Mouse (Mus musculus): ENCODE measurements around the gene Kif23. TPM values are rescaled to one million over a fixed set of nuclear protein-coding genes. Genes with fewer than 3 reads are reported as not detected.
A peak's percentile ranks its signal among the peaks of the same experiment; 100 is the strongest.

Gene Kif23
- polyA plus RNA-seq, 1 experiment from 2014 or later, result 18.6 TPM

DNA sequence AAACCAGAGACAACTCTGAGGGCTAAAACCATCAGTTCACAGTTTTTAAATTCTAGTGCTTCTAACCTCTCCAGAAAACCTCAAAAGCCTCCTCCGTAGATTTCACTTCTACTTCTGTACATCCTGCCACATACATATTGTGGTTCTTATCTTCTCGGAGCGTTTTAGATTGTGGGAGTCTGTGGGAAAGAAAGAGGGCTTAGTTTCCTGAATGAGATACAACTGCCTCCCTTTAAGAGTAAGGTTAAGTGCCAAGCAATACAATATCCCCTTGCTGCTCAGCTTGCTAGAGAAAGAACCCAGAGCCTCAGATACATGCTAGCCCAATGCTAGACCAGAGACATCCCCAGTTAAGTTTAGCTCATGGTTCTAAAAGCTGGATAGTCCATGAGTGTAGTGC is 14.6 kb downstream of the Kif23 start:
- no peak overlapping the region for H3K4me3 ChIP-seq
- no peak overlapping the region for H3K4me2 ChIP-seq
- H3K4me1 ChIP-seq (replicated peaks), result no peaks in the 10 kb centered on the region
- H3K27ac ChIP-seq, result no peak overlapping the region
- no peaks in the 10 kb centered on the region for H3K9me3 ChIP-seq
- H3K36me3 ChIP-seq, result peaks cover 5% of the 10 kb centered on the region; the same call in 1 of the 2 replicates
- no peak for ATAC-seq (ENCODE audit: low FRiP score)
- no peaks in the 10 kb centered on the region for H3K27me3 ChIP-seq
- WGBS, result 98% methylated on average over 3 of the region's 3 CpGs
- H3K9ac ChIP-seq, result no peak overlapping the region

DNA sequence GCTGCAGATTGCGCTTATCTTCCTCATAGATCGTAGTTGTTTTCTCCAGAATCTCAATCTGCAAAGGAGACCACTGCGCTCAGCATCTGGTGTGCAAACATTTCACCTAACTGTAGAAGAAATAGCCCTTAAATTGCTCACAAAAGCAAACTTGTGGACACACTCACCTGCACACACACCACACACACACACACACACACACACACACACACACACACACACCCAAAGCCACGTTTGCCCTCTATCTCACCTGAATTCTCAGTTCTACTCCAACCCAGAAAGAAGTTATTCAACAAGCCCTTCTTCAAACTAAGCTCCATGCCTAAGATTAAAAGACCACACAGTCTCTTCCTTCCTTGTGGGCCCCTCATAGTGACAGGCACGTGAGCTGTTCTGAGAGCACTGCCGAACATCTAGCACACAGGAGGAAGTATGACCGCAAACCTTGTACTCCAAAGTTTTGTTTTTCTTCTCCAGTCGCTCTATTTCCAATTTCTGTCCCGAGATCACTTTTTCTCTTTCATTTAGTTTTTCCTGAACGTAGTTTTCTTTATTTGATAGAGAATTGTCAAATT is 21.4 kb downstream of the Kif23 start:
- H3K9ac ChIP-seq, result no peak overlapping the region
- H3K4me1 ChIP-seq (replicated peaks), result no peaks in the 10 kb centered on the region
- H3K9me3 ChIP-seq, result no peaks in the 10 kb centered on the region
- H3K36me3 ChIP-seq, result peaks cover 9% of the 10 kb centered on the region; the same call in 1 of the 2 replicates
- no peaks in the 10 kb centered on the region for H3K27me3 ChIP-seq
- no peak overlapping the region for H3K4me2 ChIP-seq
- no peak overlapping the region for H3K4me3 ChIP-seq
- ATAC-seq (ENCODE audit: low FRiP score), result no peak
- no peak overlapping the region for H3K27ac ChIP-seq
- 93% methylated on average over 10 of the region's 10 CpGs for WGBS

DNA sequence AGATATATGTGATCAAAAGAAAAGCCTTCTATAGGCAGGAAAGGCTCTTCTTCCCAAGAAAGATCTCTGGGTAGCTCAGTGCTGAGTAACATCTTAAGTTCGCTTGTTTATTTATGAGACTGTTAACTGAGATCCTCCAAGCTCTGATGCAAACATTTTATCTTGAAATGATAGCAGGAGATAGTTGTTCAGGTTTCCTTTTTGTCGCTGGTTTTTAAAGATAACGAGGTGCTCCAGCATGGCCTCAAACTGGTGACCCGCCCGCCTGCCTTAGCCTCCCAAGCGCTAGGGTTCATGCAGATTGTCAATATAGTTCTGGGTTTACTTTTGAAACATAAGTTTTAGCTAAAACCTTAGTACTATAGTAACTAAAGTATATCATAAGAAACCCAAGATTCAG is 26.2 kb downstream of the Kif23 start:
- H3K27me3 ChIP-seq, result no peaks in the 10 kb centered on the region
- no peaks in the 10 kb centered on the region for H3K4me1 ChIP-seq (replicated peaks)
- no peak for ATAC-seq (ENCODE audit: low FRiP score)
- H3K4me2 ChIP-seq, result no peak overlapping the region
- H3K9ac ChIP-seq, result no peak overlapping the region
- H3K4me3 ChIP-seq, result no peak overlapping the region
- WGBS, result 92% methylated on average over 6 of the region's 6 CpGs
- peaks cover 10% of the 10 kb centered on the region for H3K36me3 ChIP-seq
- no peak overlapping the region for H3K27ac ChIP-seq
- no peaks in the 10 kb centered on the region for H3K9me3 ChIP-seq

DNA sequence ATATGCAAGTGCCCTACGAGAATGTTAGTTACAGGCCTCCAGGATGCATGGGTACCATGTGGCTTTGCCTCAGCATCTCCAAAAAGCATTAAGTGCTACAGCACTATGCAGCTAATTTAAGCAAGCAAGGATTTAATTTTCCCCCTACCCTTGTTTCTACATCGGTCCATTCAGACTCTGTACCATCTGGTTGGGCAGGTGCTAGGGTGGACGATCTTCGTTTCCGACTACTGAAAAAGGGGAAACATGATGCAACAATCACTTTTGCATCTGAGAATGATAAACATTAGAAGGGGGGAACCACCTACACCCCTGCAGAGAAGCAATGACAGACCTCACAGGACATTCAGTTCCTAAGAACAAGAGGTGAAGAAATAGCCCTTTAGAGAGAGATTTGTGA is 27.1 kb downstream of the Kif23 start:
- no peak for ATAC-seq (ENCODE audit: low FRiP score)
- no peak overlapping the region for H3K9ac ChIP-seq
- H3K27me3 ChIP-seq, result no peaks in the 10 kb centered on the region
- peaks cover 10% of the 10 kb centered on the region for H3K36me3 ChIP-seq
- no peak overlapping the region for H3K4me3 ChIP-seq
- peaks cover 3% of the 10 kb centered on the region; the same call in 1 of the 2 replicates for H3K4me1 ChIP-seq (replicated peaks)
- no peaks in the 10 kb centered on the region for H3K9me3 ChIP-seq
- WGBS, result 95% methylated on average over 5 of the region's 5 CpGs
- no peak overlapping the region for H3K4me2 ChIP-seq
- H3K27ac ChIP-seq, result no peak overlapping the region

DNA sequence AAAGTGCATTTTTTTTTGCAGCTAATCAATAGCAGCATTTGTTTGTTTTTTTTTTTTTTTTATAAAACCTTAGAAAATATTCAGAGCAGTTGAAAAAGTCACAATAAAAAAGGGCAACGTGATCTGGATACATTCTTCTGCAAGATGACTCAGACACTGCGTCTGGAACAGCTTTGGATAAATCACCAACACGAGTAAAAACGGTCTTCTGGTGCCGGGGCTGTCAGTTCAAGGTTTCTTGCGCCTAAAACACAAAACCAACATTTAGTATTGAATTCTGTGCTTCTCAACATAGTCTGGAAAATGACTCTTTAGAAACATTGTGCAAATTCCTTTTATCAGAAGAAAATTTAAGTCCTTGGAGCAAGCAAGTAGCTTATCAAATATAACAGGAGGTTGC is 29.1 kb downstream of the Kif23 start:
- no peak for ATAC-seq (ENCODE audit: low FRiP score)
- Histone ChIP-seq H3K9me3 (no peaks in the 10 kb centered on the region), H3K27me3 (no peaks in the 10 kb centered on the region), H3K36me3 (peaks cover 10% of the 10 kb centered on the region), H3K4me2 (no peak overlapping the region), H3K27ac (no peak overlapping the region), H3K4me3 (no peak overlapping the region), H3K9ac (no peak overlapping the region), H3K4me1 (replicated peaks) (peaks cover 17% of the 10 kb centered on the region)
- 92% methylated on average over 6 of the region's 6 CpGs for WGBS

DNA sequence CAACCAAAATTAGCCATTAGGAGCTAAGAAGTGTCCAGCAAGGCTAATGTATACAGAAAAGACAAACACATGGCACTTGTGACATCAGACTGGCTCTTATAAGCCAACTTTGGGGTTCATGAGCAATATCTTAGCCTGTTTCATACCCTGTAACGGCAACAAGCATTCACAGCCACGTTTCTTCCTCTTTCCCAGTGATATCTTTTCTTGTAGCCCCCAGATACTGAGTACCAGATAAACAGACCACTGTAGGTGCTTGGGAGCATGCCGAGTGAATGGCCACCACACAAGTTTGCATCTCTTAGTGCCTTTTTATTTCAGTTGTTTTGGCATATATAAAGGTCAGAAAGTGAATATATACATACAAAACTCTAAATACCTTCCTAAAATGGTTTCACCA is 29.6 kb downstream of the Kif23 start:
- Histone ChIP-seq H3K4me1 (replicated peaks) (peaks cover 19% of the 10 kb centered on the region), H3K4me2 (no peak overlapping the region), H3K27me3 (no peaks in the 10 kb centered on the region), H3K9me3 (no peaks in the 10 kb centered on the region), H3K36me3 (peaks cover 15% of the 10 kb centered on the region), H3K4me3 (no peak overlapping the region), H3K27ac (no peak overlapping the region), H3K9ac (no peak overlapping the region)
- WGBS, result 89% methylated on average over 3 of the region's 3 CpGs
- no peak for ATAC-seq (ENCODE audit: low FRiP score)

DNA sequence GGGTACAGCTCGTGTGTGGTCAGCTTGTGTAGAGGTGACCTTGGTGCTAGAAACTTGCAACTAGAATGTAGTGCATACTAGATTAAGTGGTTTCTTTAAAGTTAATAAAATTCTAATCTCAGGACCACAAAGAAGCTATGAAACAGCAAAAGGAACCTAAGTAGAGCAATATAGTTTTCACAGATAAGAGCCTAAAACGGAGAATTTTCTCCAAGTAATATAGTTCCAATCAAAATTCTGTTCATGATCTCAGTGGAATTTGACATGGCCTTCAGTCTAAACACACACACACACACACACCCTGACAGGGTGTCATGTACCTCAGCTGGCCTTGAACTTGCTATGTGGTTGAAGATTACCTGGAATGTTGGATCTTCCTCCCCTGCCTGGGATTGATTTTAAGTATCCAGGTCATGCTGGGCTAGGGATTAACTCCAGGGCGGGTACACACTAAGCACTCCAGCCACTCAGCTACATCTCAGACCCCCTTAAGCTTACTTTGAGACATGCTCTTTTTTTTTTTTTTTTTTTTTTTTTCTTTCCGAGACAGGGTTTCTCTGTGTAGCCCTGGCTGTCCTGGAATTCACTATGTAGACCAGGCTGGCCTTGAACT is 31.1 kb downstream of the Kif23 start:
- peak overlapping the region; percentile 64 for H3K9ac ChIP-seq

DNA sequence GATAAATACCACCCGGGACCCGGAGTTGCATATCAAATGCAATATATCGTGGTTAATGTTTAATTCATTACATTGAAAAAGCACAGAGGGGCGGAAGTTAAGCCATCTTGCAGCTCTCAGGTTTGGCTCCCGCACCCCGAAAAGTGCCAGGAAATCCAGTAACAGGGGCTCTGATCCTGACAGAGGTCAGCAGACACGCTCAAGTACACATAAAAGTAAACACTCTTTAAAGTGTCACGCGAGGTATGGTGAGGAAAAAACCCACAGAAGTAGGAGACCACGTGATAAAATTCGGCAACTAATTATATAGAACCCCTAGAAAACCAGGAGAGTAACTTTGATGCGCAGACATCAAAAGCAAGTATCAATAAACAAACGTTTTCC is 31.7 kb downstream of the Kif23 start:
- peak overlapping the region; percentile 91 for H3K27ac ChIP-seq
- no peaks in the 10 kb centered on the region for H3K9me3 ChIP-seq
- peaks cover 25% of the 10 kb centered on the region for H3K4me1 ChIP-seq (replicated peaks)
- H3K4me3 ChIP-seq, result peak overlapping the region; percentile 95
- peak; percentile 11; the same call in 1 of the 2 replicates for ATAC-seq (ENCODE audit: low FRiP score)
- H3K4me2 ChIP-seq, result peak overlapping the region; percentile 88
- WGBS, result 3% methylated on average over 13 of the region's 13 CpGs
- peak overlapping the region; percentile 64 for H3K9ac ChIP-seq
- H3K36me3 ChIP-seq, result peaks cover 30% of the 10 kb centered on the region
- no peaks in the 10 kb centered on the region for H3K27me3 ChIP-seq

More for the DNA sequence above, 31.1 kb downstream of the Kif23 start:
- Histone ChIP-seq H3K4me1 (replicated peaks) (peaks cover 24% of the 10 kb centered on the region), H3K4me2 (peak overlapping the region; percentile 88), H3K36me3 (peaks cover 29% of the 10 kb centered on the region), H3K27me3 (no peaks in the 10 kb centered on the region), H3K27ac (peak overlapping the region; percentile 91; the same call in 1 of the 2 replicates), H3K4me3 (peak overlapping the region; percentile 95), H3K9me3 (no peaks in the 10 kb centered on the region)
- ATAC-seq (ENCODE audit: low FRiP score), result no peak
- WGBS, result 51% methylated on average over 4 of the region's 4 CpGs

DNA sequence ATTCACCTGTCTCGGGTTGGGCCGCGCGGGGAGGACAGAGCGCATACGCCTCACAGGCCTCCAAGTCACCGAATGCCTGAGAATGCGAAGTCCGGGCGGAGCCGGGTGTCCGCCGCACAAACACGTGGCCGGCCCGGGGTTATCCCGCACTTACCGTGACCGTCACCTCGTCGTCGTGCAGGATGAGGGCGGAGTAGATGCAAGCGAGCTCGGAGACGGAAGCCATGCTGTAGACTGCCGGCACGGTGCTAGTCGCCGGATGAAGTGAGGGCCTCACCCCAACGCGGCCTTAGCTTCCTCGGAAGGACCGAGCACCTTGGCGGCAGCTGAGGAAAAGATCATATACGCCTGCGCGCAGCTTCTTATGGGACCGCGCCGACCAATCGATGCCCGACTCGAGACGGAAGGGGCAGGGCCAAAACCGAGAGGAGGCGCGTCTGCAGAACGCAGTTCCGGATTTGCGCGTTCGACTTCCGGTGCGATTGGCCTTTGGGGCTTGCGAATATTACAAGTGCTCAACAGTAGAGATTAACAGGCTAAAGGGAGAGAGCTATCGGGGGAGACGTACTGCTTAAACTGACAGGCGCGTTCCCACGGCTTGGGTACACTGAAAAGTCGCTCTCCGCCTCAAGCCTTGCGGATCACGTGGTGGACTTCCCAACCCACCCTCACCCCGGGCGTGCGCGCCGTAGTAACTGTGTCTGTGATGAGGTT is 32.2 kb downstream of the Kif23 start, which contains the start of gene Rplp1:
TSS of gene Rplp1 (minus strand) at position 340 of the 714 bp plus-strand sequence.
- Histone ChIP-seq H3K4me1 (replicated peaks) (peaks cover 25% of the 10 kb centered on the region), H3K27me3 (no peaks in the 10 kb centered on the region), H3K9me3 (no peaks in the 10 kb centered on the region), H3K9ac (peak within 1 kb of the TSS; percentile 92), H3K27ac (peak within 1 kb of the TSS; percentile 91), H3K36me3 (peaks cover 30% of the 10 kb centered on the region), H3K4me2 (peak within 1 kb of the TSS; percentile 88), H3K4me3 (peak within 1 kb of the TSS; percentile 95)
- under 1% methylated on average over 70 of the region's 70 CpGs for WGBS
- ATAC-seq (ENCODE audit: low FRiP score), result peak; percentile 97

DNA sequence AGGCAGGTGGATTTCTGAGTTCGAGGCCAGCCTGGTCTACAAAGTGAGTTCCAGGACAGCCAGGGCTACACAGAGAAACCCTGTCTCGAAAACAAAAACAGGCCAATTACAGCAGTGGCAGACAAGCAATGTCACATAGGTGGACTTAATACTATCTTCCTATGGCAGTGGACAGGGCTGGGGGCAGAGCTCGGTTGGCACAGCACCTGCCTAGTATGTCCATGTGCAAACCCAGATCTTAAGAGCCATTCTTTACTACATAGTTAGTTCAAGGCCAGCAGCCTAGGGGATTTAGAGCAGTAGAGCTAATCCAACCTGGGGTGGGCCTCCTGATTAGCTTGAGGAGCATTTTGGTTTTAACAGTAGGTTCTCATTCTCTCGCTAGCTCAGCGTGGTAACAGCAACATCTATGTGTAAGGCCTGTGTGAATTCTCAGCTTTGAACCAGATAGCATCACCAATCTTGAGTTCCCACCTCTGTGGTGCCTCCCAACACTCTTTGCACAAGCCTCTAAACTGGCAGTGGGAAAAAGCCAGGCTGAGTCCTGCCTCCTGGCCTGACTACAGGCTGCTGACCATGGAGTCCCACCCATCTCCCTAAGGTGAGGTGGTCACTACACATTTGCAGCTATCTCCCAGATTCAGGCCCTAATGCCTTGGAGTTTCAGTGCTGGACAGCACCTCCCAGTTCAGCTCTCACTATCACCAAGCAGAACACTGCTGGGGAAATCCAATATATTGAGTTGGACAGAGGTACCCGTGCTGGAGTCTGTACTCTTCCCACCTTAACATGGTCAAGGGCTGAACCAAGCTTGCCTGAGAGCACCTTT is 35.1 kb downstream of the Kif23 start:
- Histone ChIP-seq H3K27me3 (no peaks in the 10 kb centered on the region), H3K36me3 (peaks cover 26% of the 10 kb centered on the region), H3K4me3 (no peak overlapping the region), H3K9ac (no peak overlapping the region), H3K4me2 (no peak overlapping the region), H3K9me3 (no peaks in the 10 kb centered on the region), H3K27ac (no peak overlapping the region), H3K4me1 (replicated peaks) (peaks cover 25% of the 10 kb centered on the region)
- 57% methylated on average over 6 of the region's 6 CpGs for WGBS
- ATAC-seq (ENCODE audit: low FRiP score), result no peak

DNA sequence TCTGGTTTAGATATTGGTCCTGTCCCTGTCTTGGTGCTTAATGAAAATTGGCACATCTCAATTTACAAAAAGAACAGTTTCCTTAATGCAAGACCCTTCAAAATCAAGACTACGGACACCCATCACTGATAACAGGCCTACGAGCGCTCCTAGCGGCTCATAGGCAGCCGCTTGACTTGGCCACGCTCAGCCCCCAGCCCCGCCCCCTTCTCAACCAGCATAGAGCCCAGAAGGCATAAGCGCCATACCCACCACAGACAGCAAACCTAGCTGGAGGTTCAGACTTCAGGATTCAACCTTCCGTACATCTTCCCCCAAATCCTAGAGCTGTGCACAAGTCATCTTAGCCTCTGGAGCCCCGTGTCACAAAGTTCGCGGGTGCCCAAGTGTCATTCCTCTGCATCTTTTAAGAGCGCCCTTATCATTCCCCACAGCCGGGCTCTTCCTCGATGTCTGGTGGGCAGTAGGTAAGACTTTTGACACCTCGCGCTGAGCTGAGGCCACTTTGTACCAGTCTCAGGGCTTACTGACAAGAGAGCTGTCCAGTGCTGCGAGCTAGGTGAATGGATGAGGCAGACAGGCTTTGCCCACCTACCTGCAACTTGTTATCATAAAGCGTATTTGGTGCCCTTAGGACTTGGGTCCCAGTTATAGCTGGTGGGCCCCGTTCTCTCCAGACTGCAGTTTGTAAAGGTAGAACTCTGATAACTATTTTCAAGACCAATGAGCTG is 35.9 kb downstream of the Kif23 start:
- no peaks in the 10 kb centered on the region for H3K9me3 ChIP-seq
- no peak overlapping the region for H3K4me2 ChIP-seq
- 51% methylated on average over 20 of the region's 20 CpGs for WGBS
- H3K9ac ChIP-seq, result no peak overlapping the region
- H3K36me3 ChIP-seq, result peaks cover 26% of the 10 kb centered on the region
- no peak overlapping the region for H3K4me3 ChIP-seq
- ATAC-seq (ENCODE audit: low FRiP score), result no peak
- no peaks in the 10 kb centered on the region for H3K27me3 ChIP-seq
- peaks cover 25% of the 10 kb centered on the region for H3K4me1 ChIP-seq (replicated peaks)
- no peak overlapping the region for H3K27ac ChIP-seq

All from hindbrain, embryonic 13.5 days (tissue).